Mouse (Mus musculus) kidney, adult 2 months (tissue): ENCODE measurements around the gene Cyp2d10. TPM values are rescaled to one million over a fixed set of nuclear protein-coding genes. Genes with fewer than 3 reads are reported as not detected.
"Not testable (repeated sequence)": the region's sequence is repeated elsewhere in the genome, so short reads cannot be mapped to it uniquely, and the experiment has no call there.

ENCODE experiments used
- DNase-seq: peaks from one replicate; pipeline ENCODE4 v3.0.0; 2021
- H3K27ac ChIP-seq: fragments of 200-500 bp; 2 replicates; pipeline ENCODE4 v1.5.1; 2012; ENCODE audit warnings: low read depth, low read length, control low read depth, inconsistent platforms; ENCODE audit not compliant: insufficient read depth
- H3K27me3 ChIP-seq: fragments of 200-500 bp; replicated peaks from 2 replicates; pipeline ENCODE4 v1.6.1; 2012; ENCODE audit warnings: mild to moderate bottlenecking, moderate library complexity, low read length, inconsistent platforms; ENCODE audit not compliant: control insufficient read depth, insufficient read depth
- H3K36me3 ChIP-seq: fragments of 200-500 bp; 2 replicates; pipeline ENCODE4 v1.6.1; 2012; ENCODE audit warnings: mild to moderate bottlenecking, moderate library complexity, low read length, inconsistent platforms; ENCODE audit not compliant: control insufficient read depth, insufficient read depth
- H3K4me1 ChIP-seq: fragments of 200-500 bp; 2 replicates; pipeline ENCODE4 v1.6.1; 2011; ENCODE audit warnings: low read length; ENCODE audit not compliant: control insufficient read depth, insufficient read depth
- H3K4me3 ChIP-seq: fragments of 200-500 bp; 2 replicates; pipeline ENCODE4 v1.5.1; 2011; ENCODE audit warnings: mild to moderate bottlenecking, low read depth, low read length, control low read depth; ENCODE audit not compliant: insufficient read depth
- CTCF ChIP-seq: fragments of 200-500 bp; conservative IDR thresholded peaks from 2 replicates; pipeline ENCODE4 v1.5.1; 2011; ENCODE audit warnings: low read depth, mild to moderate bottlenecking, control low read depth, low read length, moderate library complexity, mixed read lengths; ENCODE audit not compliant: insufficient read depth, insufficient read length
- POLR2A ChIP-seq: fragments of 200-500 bp; IDR thresholded peaks from one replicate; pipeline ENCODE4 v1.6.1; 2011; ENCODE audit warnings: low read depth, low read length, control low read depth
- WGBS: fragments of 180-500 bp; shearing (Covaris S2); methylation state at CpG from one replicate; pipeline ENCODE4 v1.1.7; 2018; 5-methylcytosine and 5-hydroxymethylcytosine counted together
- polyA plus RNA-seq: library from polyadenylated mRNA; depleted of rRNA; stranded (reverse); fragments of >200 nt; gene quantifications from 2 replicates; pipeline ENCODE4 v1.2.3, GENCODE M21; 2012

Cyp2d10 gene
- polyA plus RNA-seq, 1 experiment: 0.33 TPM

- TF ChIP-seq POLR2A: no peak
- TF ChIP-seq CTCF: peak; percentile 98
- WGBS: 20% methylated on average over 16 of the region's 16 CpGs
- H3K4me1 ChIP-seq: no peaks in the 10 kb centered on the region
- peak overlapping the region; percentile 23; the same call in 1 of the 2 replicates for H3K4me3 ChIP-seq
- no peaks in the 10 kb centered on the region for H3K36me3 ChIP-seq
- peak overlapping the region; percentile 33; the same call in 1 of the 2 replicates for H3K27ac ChIP-seq
- H3K27me3 ChIP-seq: no peaks in the 10 kb centered on the region
- peak; percentile 94 for DNase-seq
These were observed 10.1 kb upstream of the Cyp2d10 start for GRCm38 (mm10) chr15:82416797-82417789.

DNA sequence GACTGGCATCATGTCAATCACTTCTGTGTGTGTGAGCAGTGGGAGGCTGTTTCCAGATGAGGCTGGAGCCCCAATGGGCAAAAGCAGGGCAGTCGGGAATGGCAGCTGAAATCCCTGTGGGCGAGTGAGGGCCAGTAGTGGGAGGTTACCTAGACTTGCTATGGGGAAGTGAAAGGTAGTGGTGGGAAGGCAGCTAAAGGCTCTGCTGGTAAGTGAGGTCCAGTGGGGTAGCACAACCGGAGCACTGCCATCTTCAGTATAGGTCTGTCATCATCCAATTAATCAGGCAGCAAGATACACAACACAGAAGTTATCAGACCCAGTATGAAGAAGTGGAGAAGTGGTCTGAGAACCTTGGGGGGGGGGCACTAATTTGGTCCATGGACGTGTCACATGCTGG lies 541 bp upstream of the Cyp2d10 start:
- no peak for DNase-seq
- H3K27me3 ChIP-seq: no peaks in the 10 kb centered on the region
- no peak for TF ChIP-seq POLR2A
- TF ChIP-seq CTCF: no peak
- H3K27ac ChIP-seq: no peak overlapping the region
- H3K4me1 ChIP-seq: no peaks in the 10 kb centered on the region
- no peaks in the 10 kb centered on the region for H3K36me3 ChIP-seq
- no peak overlapping the region for H3K4me3 ChIP-seq
- WGBS: 82% methylated on average over 4 of the region's 4 CpGs

DNA sequence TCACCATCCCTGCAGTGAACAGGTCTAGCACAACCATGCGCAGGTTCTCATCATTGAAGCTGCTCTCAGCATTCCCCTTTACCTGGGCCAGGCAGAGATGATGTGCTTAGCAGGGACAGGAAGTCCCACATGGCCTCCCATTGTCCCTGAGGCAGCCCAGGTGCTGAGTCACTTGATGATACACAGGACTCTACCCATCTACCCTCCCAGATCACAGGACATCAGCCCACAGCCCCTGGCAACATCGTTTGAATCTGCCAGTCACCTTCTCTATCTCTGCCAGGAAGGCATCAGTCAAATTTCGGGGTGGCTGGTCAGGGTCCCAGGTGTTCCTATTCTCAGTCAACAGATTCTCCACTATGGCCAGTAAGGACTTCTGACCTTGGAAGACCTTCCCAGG lies 2.8 kb downstream of the Cyp2d10 start:
- 92% methylated on average over 3 of the region's 3 CpGs for WGBS
- no peaks in the 10 kb centered on the region for H3K36me3 ChIP-seq
- H3K27me3 ChIP-seq: no peaks in the 10 kb centered on the region
- TF ChIP-seq CTCF (no peak), POLR2A (no peak)
- no peak for DNase-seq
- no peak overlapping the region for H3K4me3 ChIP-seq
- no peaks in the 10 kb centered on the region for H3K4me1 ChIP-seq
- H3K27ac ChIP-seq: no peak overlapping the region

GRCm38 (mm10) chr15:82403606-82404005 lies 3.4 kb downstream of the Cyp2d10 start:
- Histone ChIP-seq H3K4me3 (no peak overlapping the region), H3K4me1 (no peaks in the 10 kb centered on the region), H3K36me3 (no peaks in the 10 kb centered on the region), H3K27me3 (no peaks in the 10 kb centered on the region), H3K27ac (no peak overlapping the region)
- no peak for TF ChIP-seq POLR2A
- no peak for TF ChIP-seq CTCF
- DNase-seq: no peak
- WGBS: 93% methylated on average over 9 of the region's 9 CpGs

DNA sequence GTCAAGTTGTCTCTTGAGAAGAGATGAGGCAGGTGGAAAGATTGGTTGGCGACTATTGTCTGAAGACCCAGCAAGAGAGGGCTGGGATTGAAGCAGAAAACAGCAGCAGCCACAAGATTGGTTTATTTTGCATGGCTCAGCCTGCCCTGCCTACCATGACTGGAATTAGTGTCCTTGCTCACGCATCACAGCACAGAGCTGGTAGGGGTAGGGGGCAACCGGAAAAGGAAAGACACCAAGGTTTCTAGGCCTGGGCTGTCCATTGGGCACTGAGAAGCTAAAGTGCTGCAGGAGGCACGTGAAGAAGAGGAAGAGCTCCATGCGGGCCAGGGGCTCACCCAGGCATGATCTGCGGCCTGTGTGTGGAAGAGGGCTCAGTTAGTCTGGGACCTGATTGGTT lies 4.3 kb downstream of the Cyp2d10 start:
- DNase-seq: no peak
- no peak overlapping the region for H3K4me3 ChIP-seq
- H3K36me3 ChIP-seq: no peaks in the 10 kb centered on the region
- H3K4me1 ChIP-seq: no peaks in the 10 kb centered on the region
- no peak overlapping the region for H3K27ac ChIP-seq
- TF ChIP-seq CTCF (no peak), POLR2A (no peak)
- WGBS: 93% methylated on average over 6 of the region's 6 CpGs
- no peaks in the 10 kb centered on the region for H3K27me3 ChIP-seq

- Histone ChIP-seq H3K36me3 (no peaks in the 10 kb centered on the region), H3K4me3 (no peak overlapping the region), H3K27ac (no peak overlapping the region), H3K4me1 (no peaks in the 10 kb centered on the region), H3K27me3 (no peaks in the 10 kb centered on the region)
- no peak for DNase-seq
- TF ChIP-seq CTCF (no peak), POLR2A (no peak)
These were observed 4.9 kb downstream of the Cyp2d10 start for GRCm38 (mm10) chr15:82402106-82402505.

GRCm38 (mm10) chr15:82401516-82401915 lies 5.5 kb downstream of the Cyp2d10 start:
- no peaks in the 10 kb centered on the region for H3K4me1 ChIP-seq
- TF ChIP-seq POLR2A (no peak), CTCF (no peak)
- no peaks in the 10 kb centered on the region for H3K27me3 ChIP-seq
- no peaks in the 10 kb centered on the region for H3K36me3 ChIP-seq
- no peak overlapping the region for H3K27ac ChIP-seq
- DNase-seq: no peak
- 63% methylated on average over 2 of the region's 2 CpGs for WGBS
- no peak overlapping the region for H3K4me3 ChIP-seq

- DNase-seq, H3K36me3 ChIP-seq, H3K4me1 ChIP-seq, H3K4me3 ChIP-seq, H3K27ac ChIP-seq, H3K27me3 ChIP-seq: not testable (repeated sequence)
- 81% methylated on average over 3 of the region's 3 CpGs for WGBS
These were observed 11.0 kb downstream of the Cyp2d10 start for GRCm38 (mm10) chr15:82395955-82396354.

- WGBS: 86% methylated on average over 2 of the region's 2 CpGs
- not testable (repeated sequence) for H3K36me3 ChIP-seq, DNase-seq, H3K27ac ChIP-seq, H3K27me3 ChIP-seq, H3K4me3 ChIP-seq, H3K4me1 ChIP-seq
These were observed 13.1 kb downstream of the Cyp2d10 start, which contains the start of gene Cyp2d11 for GRCm38 (mm10) chr15:82393922-82394321. TSS of gene Cyp2d11 (minus strand) at chr15:82394022.

GRCm38 (mm10) chr15:82389916-82390315 lies 17.1 kb downstream of the Cyp2d10 start:
- not testable (repeated sequence) for H3K27ac ChIP-seq, H3K4me3 ChIP-seq, H3K36me3 ChIP-seq, H3K4me1 ChIP-seq, DNase-seq, H3K27me3 ChIP-seq
- WGBS: 93% methylated on average over 10 of the region's 10 CpGs
